Mouse (Mus musculus) cerebral cortex, adult 2 months (tissue): ENCODE results near the gene Apon.

Source experiments
- WGBS: fragments of 180-500 bp; shearing (Covaris S2); methylation state at CpG from one replicate; pipeline ENCODE4 v1.1.7; 2018; 5-methylcytosine and 5-hydroxymethylcytosine counted together

Gene Apon

DNA sequence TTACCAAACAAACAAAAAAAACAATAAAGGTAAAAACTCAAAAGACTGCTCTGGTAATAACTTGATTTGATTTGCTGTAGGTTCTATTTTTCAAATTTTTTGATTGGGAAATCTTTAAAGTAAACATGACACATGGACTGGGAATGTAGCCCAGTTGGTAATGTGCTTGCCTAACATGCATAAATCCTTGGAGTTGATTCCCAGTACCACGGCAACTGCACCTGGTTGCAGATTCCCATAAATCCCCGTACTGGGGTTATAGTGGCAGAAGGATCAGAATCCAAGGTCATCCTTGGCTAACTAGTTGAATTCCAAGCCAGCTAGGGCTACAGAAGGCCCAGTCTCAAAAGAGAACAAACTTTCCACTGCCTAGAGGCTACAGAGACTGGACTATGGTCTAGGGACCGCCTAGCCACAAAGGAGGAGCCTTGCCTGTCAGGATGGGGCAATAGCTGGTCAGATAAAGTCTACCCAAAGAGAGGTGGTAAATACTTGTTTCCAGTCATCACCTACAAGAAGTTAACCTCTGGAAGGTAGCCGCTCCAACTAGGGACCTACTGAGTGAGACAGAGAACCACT is at the start of gene Apon:
Gene Apon, plus strand, starts transcription at position 420 of the 579 bp plus-strand sequence.
- 87% methylated on average over 4 of the region's 4 CpGs for WGBS

DNA sequence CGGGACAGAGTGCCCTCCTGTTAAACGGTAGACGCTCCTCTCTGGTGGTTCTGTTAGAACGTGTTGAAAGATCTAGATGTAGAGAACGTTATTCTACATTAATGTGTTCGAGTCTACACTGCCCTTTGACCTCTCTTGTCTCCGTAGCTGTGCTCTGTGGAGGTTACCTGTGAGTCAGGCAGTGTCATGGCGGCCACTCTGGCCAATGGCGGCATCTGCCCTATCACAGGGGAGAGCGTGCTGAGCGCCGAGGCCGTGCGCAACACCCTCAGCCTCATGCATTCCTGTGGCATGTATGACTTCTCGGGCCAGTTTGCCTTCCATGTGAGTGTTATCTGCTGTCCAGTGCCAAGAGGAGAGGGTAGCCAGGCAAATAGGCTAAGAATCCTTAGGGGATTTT is 49.0 kb upstream of the Apon start:
- 93% methylated on average over 15 of the region's 15 CpGs for WGBS

DNA sequence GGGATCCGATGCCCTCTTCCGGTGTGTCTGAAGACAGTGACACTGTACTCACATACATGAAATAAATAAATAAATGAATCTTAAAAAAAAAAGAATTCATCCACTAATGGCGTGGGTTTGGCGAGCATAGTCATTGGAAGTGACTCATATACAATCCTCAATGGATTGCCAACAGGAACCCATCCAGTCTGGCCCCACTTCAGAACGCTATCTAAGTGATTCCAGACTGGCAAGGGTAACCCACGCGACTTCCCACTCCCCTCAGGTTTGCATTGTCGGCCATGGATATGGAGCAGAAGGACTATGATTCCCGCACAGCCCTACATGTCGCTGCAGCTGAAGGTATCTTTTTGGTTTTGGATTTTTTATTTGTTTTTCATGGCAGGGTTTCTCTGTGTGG is 45.6 kb upstream of the Apon start:
- WGBS = 82% methylated on average over 10 of the region's 10 CpGs

DNA sequence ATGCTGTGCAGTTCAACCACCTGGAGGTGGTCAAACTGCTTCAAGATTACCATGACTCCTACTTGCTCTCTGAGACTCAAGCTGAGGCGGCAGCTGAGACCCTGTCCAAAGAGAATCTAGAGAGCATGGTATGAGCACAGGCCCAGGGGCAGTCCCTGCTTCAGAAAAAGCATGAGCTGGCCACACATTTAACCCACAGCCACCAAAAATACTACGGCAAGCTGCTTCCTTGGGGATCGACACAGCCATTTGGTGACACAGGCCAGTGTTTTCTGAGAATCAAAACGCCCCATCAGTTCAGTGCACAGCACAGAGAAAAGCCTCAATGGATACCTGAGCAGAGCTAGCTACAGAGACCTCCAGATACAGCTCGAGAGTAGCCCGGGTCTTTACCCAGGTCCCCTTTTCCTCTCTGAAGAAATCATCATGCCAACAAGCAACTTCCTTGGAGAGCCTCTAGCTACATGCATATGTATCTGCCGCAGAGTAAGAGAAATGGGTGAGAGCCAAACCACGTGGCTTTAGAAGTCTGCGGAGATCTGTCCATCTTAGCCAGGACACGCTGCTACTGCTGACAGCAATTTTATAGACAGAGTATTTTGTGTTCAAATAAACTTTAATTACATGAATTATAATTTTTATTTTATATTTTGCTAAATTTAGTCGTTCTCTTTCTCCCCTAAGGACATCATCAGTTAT is 44.4 kb upstream of the Apon start:
- 81% methylated on average over 11 of the region's 11 CpGs for WGBS

DNA sequence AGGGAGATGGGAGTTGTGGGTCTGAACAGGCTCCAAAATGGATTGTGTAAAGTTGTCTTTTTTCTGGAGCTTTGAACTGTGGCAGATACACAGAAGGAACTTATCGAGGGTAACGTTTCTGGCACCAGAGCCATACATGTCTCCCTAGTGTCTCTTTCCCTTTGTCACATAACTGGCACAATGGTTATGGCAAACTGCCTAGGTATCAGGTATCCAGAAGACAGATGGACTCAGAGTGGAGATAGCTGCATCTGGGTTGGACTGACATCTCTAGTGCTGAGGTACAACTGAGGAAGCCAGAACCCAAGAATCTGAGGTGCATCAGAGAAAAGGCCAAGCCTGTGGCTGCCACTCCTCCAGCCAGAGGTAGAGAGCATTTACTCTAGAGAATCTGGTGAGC is 43.8 kb upstream of the Apon start:
- 77% methylated on average over 2 of the region's 2 CpGs for WGBS

DNA sequence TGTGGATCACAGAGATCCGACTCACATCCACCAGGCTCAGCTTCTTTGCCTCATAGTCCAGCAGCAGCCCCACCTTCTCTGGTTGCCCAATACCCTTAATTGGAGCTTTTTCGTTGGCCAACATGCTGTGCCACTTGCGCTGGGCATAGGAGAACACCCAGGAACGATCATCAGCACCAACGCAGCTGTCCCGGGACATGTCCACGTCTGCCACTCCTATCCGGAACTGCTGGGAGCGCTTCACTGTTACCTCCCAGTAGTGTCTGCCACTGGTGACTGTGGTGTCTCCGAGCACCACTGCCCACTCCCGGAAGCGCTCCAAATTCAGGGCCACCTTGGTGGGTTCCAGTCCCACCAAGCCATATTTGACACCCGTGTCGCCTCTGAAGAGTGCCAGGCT is 42.9 kb upstream of the Apon start:
- WGBS = 12% methylated on average over 14 of the region's 14 CpGs

DNA sequence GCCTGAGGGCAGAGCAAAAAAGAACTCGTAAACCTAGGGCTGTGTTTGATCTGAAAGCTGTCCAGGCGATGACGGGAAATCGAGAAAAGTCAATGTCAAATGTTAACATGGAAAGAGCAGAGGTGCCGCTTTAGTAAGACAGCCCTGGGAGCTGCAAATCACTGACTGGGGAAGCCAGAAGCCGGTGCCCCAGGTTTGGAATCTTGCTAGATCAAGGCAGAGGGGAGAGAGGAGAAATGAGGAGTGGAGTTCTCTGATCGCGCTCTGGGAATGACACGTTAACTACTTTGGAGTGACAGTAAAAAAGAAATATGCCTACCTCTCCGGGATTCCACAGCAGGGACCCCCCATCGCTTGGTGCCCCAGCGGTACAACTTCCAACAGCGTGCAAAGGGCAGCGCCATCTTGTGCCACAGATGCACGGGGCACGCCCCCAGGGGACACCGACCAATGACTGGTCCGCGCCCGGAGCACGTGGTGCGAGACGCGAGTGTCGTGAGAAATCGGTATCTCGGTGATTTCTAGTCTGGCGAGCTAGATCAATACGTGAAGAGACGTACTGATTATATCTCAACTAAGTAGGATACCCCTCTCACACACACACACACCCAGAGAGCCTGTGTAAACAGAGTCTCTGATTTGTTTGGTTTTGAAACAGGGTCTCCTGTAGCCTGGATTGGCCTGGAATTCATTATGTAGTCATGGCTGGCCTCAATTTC is 42.3 kb upstream of the Apon start, which contains the start of gene Spryd4:
Gene Spryd4, minus strand, starts transcription at position 418 of the 719 bp plus-strand sequence.
- WGBS = under 1% methylated on average over 30 of the region's 30 CpGs

DNA sequence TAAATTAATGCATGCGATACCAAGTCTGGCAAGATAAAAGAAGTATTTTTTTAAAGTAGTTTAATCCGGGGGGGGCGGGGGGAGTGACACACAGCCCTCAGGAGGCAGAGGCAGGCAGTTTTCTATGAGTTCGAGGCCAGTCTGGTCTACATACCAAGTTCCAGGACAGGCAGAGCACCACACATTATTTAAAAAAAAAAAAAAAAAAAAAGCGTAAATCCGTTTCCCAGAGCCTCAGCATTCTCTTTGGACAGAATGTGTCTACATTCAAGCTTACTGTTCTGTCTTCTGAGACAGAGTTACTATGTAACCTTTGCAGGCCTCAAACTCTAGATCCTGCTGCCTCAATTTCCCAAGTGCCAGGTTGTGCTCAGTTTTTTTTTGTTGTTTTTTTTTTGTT is 41.7 kb upstream of the Apon start:
- 41% methylated on average over 6 of the region's 6 CpGs for WGBS

DNA sequence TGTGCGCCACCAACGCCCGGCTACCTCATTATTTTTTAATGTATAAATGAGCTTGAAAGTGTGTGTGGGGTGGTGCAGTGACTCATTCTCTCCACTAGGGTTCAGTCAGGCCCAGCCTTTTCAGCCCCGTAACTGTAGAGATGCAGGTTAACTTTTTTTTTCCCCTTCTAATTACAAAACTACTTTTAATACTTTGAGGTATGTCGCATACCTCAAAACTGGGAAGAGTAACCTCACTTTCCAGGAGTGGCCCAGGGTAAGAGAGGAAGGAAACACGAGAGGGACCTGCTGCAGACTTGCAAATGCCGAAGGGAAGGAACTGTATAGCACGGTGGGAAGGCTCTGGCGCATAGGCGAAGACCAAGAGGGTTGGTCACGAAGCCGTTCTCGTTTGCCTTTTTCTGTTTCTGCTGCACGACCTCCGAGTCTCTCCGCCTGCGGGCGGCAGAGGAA is 41.0 kb upstream of the Apon start:
- WGBS = 2% methylated on average over 18 of the region's 18 CpGs

DNA sequence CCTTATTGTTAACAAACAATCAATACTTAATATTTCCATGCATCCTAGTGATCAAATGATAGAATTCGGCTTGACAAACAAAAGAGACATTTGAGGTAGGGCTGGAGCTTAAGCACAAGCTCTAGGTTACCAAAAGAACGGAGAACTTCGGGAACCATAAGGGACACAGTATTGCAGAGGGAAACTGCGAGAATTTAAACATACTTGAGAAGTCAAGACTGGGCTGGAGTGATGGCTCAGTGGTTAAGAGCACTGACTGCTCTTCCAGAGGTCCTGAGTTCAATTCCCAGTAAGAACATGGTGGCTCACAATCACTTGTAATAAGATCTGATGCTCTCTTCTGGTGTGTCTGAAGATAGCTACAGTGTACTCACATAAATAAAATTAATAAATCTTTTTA is 39.8 kb upstream of the Apon start:
- 93% methylated on average over 4 of the region's 4 CpGs for WGBS

DNA sequence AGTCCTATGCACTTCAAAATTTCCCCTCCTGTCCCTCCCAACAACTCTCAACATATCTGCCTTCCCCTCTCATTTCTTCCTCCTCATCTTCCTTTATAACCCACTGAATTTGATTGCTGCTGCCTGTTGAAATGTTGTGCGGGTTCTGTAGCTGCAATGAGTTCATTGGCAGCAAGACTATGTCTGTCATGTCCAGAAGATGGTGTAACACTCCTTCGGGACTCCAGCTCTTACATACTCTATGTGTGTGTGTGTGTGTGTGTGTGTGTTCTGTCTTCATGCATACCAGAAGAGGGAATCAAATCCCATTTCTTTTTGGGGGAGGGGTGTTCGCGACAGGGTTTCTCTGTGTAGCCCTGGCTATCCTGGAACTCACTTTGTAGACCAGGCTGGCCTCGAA is 38.9 kb upstream of the Apon start:
- 85% methylated on average over 5 of the region's 5 CpGs for WGBS

DNA sequence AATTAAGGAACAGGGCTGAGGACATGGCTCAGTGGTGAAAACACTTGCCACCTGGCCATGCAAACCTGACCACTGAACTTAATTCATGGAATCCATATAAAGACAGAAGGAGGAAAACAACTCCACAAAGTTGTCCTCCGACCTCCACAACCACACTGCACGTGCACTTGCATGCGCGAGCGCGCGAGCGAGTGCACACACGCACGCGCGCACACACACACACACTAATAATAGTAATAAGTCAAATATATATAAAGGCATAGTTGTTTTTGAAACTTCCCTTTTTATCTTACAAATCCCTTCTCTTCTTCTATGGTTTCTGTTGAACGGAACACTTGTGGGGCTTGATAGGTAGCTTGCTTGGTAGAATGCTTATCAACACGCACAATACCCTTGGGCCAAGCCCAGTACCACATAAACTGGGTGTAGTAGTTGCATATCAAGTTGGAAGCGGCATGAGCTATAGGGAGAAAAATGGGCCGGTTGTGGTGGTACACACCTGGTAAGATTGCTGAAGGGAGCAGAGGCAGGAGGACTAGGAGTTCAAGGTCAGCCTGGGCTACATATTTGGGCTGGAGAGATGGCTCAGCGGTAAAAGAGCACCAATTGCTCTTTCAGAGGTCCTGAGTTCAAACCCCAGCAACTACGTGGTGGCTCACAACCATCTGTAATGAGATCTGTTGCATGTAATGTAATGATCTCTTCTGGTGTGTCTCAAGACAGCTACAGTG is 35.3 kb upstream of the Apon start:
- 96% methylated on average over 18 of the region's 18 CpGs for WGBS

DNA sequence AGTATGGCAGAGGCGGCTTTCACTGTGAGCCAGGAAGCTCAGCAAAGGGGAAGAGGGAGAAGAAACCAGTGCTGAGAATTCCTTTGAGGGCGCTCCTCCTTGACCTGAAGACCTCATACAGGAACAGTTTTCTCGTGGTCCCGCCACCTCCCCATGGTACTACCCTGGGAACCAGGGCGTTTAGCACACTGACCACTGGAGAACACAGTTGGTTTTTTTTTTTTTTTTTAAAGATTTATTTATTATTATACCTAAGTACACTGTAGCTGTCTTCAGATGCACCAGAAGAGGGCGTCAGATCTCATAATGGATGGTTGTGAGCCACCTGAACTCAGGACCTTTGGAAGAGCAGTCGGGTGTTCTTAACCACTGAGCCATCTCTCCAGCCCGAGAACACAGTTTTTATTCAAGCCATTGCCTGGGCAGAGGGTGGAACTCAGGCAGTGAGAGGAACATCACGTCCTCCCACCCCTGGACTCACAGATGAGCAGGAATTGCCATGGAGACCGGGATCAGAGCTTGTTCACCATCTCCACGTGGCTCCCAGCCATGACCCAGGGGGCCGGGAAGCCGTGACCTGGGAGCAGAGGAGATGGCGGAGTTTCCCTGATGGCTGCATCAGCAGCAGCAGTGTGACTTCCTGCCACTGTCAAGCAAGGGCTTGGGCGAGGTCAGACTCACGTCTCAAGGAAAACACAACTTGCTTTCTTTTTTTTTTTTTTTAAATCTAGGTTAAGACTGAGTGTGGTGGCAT is 32.2 kb upstream of the Apon start:
- 68% methylated on average over 16 of the region's 16 CpGs for WGBS

DNA sequence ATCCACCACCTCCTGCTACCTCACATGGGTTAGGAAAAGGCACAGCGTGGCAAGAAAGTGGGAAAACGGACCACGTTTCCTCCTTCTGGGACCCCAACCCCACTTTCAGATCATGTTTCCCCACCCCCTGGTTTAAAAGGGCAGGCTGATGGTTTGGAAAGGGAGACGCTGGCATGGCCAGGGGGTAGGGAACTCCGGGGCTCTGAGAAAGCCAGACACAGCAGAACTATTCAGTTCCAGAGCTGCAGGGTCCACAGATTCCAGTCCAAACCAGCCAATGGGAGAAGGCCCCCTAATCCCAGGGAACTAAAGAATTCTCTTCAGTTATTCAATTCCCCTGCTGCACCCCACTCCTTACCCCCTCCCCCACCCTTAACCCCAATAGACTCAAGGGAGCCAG is 28.8 kb upstream of the Apon start:
- 49% methylated on average over 5 of the region's 5 CpGs for WGBS

DNA sequence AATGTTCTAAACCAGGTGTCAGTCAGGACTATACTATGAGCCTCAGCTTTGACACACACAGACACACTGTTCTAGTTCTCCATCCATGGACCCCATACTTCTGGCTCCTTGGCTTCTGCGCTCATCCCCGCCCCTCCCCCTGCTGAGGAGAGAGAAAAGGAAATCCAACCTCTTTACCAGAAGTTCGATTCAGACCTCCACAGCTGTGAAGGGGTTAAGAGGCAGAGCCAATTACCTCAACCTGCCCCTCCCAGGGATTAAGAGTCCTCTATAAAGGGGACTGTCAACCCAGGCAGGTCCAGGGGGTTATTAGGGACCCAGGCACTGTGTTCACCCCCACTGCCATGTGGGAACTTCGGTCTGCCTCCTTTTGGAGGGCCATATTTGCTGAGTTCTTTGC is 28.4 kb upstream of the Apon start, which contains the start of gene Mip:
Gene Mip, plus strand, starts transcription at position 301 of the 400 bp plus-strand sequence.
- WGBS = 43% methylated on average over 4 of the region's 4 CpGs

DNA sequence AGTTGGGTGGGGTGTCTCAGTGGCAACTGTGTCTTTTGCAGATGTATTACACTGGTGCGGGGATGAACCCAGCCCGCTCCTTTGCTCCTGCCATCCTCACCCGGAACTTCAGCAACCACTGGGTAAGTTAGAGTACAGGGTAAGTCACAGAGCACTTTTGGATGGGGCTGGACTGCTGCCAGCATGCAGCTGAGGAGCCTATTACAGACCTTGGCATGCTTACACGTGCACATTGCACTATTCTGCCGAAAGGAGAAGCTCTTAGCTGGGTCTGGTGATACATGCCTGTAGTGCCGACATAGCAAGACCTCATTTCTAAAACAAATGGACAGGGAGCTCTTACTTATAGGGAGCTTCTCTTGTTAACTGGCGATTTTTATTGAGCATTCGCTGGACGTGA is 26.3 kb upstream of the Apon start:
- WGBS = 79% methylated on average over 9 of the region's 9 CpGs

DNA sequence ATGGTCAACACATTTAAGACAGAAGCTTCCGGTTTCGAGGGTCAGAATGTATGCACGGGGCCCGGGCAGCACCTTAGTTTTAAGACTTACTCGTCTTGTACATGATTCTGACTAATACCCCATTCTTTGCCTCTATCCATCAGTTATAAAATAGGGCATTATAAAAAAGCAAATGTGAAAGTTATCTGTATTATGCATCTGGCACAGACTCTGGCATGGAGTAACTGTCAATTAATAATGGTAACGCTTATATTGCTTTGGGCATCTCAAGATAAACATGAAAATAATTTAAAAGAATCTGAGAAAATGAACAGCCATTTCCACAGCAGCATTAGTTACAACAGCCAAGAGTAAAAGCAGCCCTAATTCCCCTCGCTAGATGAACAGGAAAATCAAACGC is 25.9 kb upstream of the Apon start:
- WGBS = 93% methylated on average over 8 of the region's 8 CpGs

DNA sequence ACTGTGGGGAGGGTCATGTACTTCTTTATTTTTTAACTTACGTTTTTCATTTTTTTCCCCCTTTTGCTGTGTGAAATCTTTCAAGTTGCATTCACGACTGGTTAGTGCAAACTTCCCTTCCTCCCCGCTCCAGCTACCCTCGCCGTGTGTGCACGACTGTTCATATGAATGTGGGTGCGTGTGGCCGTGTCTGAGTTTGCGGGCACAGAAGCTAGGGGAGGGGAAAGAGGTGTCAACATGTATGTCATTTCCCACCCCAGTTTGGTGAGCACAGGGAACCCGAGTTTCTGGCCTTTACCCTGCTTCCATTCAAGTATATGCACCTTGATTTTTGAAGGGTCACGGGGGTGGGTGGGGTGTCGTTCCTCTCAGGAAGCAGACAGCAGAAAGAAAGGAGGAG is 23.3 kb upstream of the Apon start:
- WGBS = 82% methylated on average over 12 of the region's 12 CpGs

DNA sequence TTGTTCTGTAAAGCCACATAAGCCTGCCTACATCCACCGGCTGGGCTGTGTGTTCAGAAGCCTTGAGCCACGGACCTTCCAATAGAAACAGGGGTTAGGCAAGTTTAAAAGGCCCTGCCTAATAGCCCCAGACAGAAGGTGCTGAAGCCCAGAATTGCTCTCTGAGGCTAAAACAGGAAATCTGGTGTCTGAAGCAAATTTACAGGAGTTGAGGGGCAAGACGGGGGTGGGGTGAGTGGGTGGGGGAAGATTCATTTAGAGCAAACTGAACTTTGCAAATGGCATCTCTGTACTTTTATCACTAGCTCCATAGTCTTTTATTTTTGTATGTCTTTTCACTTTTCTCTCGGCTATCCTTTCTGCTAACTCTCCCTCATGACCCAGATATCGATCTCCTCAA is 22.8 kb upstream of the Apon start:
- WGBS = 4% methylated on average over 5 of the region's 5 CpGs

DNA sequence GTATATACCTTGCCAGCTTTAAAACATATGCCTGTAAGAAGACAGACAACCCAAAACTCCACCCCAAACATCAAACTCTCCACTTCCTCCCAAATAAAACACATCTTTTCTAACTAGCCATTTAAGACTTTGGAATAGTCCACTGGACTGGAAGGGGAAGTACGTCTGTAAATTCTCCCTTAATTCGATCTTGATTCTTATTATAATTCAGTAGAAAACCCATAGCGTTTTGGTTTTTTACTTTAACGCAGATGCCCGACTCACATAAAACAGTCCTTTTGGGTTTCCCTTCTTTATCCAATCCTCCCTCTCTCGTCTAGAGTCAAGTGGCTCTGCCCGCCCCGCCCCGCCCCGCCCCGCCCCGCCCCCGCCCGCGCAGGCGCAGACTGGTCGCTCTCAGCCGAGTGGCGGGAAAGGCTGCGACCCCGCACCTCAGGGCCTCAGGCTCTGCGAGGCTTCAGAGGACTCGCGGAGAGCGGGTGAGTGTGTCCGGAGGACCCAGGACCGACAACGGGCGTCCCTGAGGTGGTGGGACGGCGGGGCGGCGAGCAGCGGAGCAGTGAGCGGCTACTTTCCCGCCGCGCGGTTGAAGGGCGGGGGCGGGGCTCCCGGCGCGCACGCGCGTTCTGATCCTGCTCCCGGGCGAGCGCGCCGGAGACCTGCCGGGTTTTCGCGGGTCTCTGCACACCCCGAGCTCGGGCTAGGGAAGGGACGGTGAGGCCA is 22.0 kb upstream of the Apon start, which contains the start of gene Timeless:
Gene Timeless, plus strand, starts transcription at position 369 of the 723 bp plus-strand sequence.
- WGBS = under 1% methylated on average over 58 of the region's 58 CpGs
